Mouse (Mus musculus): Measurements from ENCODE around the gene Anxa6.
"Not testable (repeated sequence)": the region's sequence is repeated elsewhere in the genome, so short reads cannot be mapped to it uniquely, and the experiment has no call there.

The Anxa6 gene

GRCm38 (mm10) chr11:54958571-54959073, 74.6 kb downstream of the Anxa6 start:
- DNase-seq = no peak

DNA sequence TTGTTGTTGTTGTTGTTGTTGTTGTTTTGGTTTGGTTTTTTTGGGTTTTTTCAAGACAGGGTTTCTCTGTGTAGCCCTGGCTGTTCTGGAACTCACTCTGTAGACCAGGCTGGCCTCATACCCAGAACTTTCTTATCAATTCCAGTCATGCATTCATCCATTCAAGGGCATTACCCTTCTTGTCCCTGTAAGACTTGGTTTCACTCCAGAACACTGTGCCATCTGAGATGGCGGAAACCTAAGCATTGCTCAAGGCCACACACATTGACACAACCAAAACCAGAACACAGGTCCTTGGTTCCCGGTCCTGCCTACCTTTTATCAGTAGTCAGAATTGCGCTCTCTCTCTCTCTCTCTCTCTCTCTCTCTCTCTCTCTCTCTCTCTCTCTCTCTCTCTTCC, 75.5 kb downstream of the Anxa6 start:
- not testable (repeated sequence) for DNase-seq

- DNase-seq = no peak
These were observed 76.3 kb downstream of the Anxa6 start for GRCm38 (mm10) chr11:54956912-54957311.

DNA sequence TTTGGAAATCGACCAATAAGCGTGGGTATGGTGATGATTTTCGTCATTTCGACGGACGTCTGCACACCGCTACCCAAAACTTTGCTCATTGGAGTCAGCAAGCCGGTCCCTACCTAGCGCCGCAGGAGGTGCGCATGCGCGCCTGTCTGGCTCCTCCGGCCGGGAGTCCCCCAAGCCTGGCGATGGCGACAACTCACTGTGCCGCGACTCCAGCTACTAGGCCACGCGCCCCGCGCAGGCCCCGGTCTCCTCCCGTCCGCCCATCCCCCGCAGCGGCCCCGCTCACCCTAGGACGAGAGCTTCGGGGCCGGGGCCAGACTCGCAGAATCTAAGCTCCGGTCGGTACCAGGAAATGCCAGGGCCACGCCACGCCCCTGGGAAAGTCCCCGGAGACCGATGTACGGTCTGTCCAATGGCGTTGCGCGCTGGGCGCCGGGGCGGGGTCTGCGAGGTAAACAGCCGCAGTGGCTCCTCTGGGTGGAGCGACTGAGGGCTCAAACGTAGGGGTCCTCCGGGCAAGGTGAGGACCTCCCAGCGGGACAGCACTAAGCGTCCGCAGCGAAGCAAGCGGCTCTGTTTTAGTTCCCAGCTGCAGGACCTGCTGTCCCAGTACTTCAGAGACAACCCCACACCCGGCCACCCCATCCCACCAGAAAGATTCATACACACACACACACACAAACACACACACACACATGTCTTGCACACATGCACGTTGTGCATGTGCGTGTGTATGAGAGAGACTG, 77.3 kb downstream of the Anxa6 start:
- peak; percentile 99 for DNase-seq

- not testable (repeated sequence) for DNase-seq
These were observed 77.9 kb downstream of the Anxa6 start for GRCm38 (mm10) chr11:54955400-54955734.

DNA sequence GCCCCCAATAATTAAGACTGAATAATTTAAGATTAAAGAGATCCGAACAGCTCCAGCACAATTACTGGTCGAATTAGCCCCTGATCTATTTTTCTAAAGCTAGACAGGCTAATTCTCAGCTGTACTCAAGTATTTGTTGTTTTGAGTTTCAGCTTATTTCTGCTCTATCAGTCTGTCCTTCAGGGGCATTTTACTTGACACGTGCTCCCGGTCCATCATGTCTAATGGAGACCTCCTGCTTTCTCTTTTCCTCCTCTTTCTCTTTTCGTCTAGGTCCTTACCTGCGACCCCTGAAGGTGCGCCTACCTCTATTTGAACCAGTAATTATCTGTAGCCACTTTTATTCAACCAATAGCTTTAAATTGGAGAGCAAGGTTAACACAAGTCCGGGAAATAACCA, 78.5 kb downstream of the Anxa6 start:
- DNase-seq = no peak

GRCm38 (mm10) chr11:54953993-54954446, 79.2 kb downstream of the Anxa6 start:
- no peak for DNase-seq

- DNase-seq = no peak
These were observed 80.6 kb downstream of the Anxa6 start for GRCm38 (mm10) chr11:54952651-54953050.

DNA sequence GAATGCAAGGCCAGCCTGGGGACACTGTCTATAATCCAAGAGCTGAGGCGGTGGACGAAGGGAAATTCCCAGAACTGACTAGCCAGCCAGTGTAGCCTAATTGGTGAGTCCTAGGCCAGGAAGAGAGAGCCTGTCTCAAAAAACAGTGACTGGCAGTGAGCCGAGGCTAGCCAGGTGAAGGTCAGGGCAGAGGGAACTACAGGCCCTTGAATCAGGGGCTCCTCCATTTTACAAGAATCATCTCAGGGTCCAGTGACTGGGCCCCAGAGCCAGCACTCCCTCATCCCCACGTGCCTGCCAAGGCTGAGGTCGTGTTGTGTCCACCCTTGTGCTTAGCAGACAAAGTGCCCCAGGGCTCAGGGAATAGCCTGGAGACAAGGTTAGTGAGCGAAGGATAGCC, 82.6 kb downstream of the Anxa6 start:
- no peak for DNase-seq

- no peak for DNase-seq
These were observed 83.5 kb downstream of the Anxa6 start for GRCm38 (mm10) chr11:54949717-54950116.

DNA sequence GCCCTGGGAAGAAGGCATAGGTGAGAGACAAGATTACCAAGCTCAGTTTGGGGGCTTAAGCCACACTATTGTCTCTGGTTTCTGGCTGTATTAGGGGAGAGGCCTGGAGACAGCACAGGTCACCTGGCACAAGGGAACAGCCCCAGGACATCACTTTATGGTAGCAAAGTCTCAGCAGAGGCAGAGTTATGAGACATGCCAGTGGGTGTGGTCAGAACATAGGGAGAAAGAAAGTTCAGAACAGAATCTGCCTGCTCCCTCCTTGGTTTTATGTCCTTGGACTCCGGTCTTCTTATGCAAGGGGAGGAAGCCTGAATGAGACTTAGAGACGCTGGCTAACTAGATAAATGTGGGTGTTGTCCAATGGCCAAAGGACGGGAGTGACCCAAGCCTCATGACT, 88.5 kb downstream of the Anxa6 start:
- no peak for DNase-seq

DNA sequence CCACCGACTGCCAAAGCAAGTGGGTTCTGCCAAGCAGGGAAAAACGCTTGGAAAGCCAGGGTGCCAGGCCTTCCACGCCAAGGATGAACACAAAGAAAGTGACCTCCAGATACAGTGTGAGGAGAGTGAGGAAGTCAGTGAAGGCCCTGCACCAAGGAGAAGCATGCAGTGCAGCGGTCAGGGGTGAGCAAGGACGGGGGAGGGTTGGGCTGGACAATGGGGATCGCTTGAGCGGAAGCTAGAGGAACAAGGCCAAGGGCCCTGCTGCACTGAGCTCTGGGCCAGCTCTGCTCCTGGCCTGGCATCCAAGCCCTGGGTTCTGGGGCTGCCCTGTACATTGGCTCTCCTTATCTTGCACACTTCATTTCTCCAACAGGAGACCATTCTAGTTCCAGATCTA, 93.2 kb downstream of the Anxa6 start:
- no peak for DNase-seq

- no peak for DNase-seq
These were observed 93.7 kb downstream of the Anxa6 start for GRCm38 (mm10) chr11:54939501-54939900.

DNA sequence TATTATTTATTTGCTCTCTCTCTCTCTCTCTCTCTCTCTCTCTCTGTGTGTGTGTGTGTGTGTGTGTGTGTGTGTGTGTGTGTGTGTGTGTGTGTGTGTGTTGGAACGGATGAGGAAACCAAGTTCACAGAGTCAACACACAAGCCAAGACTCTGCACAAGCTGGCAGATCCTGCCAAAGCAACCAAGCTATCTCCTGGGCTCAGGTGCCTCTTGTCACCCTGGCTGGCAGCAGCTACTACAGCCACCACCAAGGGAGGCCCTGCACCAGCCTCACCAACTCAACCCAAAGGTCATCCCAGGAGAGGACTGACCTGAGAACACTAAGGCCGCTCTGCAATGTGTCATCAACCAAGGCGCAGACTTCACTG, 96.5 kb downstream of the Anxa6 start:
- DNase-seq = no peak

GRCm38 (mm10) chr11:54936035-54936770, 97.0 kb downstream of the Anxa6 start:
- DNase-seq = peak; percentile 36

DNA sequence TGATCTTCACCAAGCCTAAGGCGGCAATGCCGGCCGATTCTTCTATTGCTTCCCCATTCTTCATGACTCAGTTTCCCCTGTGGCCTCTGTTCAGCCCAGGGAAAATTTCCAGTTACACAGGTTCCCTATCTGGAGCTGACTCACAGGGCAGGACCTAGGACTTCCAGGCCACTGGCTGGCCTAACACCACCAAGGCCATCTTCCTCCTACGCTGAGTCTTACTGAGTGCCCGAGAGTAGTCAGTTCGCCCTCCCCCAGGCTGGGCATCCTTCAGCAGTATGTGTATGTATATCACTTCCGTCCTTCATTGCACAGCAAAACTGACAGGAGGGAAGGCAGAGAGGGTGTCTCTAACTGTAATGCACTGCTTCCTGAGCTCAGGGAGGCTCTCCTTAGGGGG, 99.0 kb downstream of the Anxa6 start:
- no peak for DNase-seq

DNA sequence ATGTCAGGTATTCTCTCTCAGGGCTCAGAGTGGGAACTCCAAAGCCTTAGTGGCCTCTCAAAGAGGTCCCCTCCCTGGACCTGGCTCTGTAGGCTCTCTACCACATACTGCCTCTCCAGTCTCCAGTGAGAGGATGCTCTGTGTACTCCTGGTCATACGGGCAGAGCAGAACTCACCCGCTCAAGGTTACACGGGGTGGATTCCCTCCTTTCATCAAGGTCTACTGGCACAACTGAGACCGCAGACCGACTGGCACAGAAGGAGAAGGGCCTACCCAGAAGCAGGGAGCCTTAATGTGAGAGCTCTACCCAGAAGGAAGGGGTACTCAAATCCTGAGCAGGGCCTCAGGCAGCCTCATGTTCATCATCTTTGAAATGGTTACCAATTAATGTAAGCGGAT, 100.7 kb downstream of the Anxa6 start:
- no peak for DNase-seq

- peak; percentile 61 for DNase-seq
These were observed 101.7 kb downstream of the Anxa6 start for GRCm38 (mm10) chr11:54931405-54932093.

DNA sequence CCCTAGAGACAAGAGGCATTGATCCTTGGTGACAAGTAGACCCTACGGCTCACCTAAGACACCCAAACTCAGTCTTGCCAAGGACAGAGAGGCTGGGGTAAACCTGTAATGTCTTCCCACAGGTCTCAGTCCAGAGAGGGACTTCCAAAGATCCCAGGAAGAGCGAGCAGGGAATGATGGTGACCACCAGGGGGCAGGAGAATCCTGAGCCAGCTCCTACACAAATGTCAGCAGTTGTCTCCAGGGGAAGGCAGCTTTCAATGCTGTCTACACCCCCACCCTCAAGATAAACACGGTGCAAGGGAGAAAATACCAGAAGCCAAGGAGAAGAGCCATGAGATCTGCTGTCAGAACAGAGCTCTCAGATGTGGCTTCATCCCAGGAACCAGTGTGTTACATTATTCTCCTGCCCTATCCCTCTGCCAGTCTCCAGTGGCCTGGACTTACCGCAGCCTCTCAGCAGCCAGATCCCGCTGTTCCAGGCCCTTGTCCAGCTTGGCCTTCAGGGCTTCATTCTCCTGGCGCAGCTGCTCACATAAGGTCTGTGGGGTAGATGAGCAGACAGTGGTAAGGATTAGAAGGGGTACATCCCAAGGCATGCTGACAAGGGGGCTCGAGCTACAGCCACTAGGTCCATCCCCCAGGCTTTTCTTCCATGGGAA, 102.8 kb downstream of the Anxa6 start:
- peak; percentile 55 for DNase-seq

- DNase-seq = no peak
These were observed 103.5 kb downstream of the Anxa6 start for GRCm38 (mm10) chr11:54929744-54930143.

DNA sequence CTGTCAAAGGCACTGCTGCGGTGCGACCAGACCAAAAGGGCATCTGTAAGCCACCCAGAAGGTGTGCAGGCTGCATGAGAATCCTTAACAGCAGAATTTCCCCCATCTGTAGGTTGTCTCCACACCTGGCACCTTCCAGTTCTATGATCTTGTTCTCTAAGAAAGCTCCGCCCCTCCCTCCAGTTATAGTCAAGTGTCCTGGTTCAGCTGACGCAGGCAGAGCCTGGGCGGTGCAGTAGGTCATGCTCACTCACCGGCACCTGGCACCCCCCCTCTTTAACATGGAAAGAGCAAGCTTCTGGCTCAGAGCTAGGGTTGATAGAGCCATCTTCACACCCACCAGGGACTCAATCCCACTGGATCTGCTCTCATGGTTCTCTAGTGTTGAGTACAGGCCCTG, 104.0 kb downstream of the Anxa6 start:
- no peak for DNase-seq
